Mouse (Mus musculus) spleen, adult 18-20 months (tissue): ENCODE data around the gene Vcam1.

Experiments
- DNase-seq, 2 experiments: peaks; one replicate each; pipeline ENCODE4 v3.0.0; 2022; ENCODE audit warnings: mixed read lengths in 2 of 2

Gene Vcam1

DNA sequence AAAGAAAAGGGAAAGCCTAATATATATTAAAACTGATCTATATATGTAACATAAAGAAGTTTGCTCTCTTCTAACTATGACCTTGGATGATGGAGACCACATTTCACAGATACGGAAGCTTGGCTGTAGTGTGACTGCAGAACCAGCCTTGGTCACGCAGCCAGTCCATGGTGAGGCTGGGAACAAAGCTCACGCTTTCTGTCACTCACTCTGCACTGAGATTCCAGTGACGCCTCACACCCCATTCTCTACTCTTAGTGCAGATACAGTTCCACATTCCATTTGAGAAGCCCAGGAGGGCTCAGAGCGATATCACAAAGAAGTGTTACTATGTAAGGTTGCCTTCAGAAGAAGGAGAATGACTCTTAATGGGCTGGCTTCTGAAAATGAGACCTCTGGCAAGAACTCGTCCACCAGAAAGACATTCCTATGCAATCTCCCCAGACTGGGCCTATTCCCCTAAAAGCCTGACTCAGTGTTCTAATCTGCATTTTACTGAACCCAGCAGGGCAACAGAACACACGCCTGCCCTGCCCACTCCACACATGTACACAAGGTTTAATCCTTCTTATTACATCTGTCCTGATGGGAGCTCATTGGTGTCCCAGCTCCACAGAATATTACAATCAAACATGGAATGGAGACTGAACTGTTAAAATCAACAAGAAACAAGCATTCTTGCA lies 2.8 kb downstream of the Vcam1 start:
- no peak for DNase-seq

DNA sequence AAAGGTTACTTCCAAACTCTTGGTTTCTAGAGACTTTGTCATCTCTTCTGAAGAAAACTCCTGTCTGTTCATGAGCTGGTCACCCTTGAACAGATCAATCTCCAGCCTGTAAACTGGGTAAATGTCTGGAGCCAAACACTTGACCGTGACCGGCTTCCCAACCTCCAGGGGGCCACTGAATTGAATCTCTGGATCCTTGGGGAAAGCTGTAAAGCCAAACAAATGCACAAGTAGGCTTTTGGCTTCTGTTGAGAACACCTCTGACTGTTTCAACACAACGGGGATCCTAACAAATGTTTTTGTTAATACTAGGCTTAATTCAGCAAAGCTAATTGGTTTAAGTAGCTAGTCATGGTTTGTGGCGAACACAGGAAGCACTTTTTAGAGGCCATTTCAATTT lies 3.4 kb downstream of the Vcam1 start:
- no peak for DNase-seq

DNA sequence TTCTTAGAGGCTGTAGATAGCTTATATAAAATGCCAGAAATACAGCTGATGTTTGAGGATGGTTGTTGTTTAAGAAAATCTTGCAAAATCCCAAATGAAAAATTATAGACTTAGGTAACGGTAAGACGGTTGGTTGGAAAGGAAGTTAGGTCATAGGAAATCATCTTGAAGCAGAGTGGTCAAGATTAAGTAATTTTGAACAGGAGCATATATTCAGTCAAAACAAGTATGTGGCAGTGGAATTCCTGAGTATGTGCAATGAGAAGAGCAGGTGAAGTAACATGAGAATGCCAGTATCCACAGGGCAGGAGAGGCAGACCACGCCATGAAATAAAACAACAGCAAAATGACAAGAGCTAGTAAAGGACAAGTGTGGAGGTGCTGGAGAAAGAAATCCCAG lies 5.7 kb downstream of the Vcam1 start:
- DNase-seq, result no peak

DNA sequence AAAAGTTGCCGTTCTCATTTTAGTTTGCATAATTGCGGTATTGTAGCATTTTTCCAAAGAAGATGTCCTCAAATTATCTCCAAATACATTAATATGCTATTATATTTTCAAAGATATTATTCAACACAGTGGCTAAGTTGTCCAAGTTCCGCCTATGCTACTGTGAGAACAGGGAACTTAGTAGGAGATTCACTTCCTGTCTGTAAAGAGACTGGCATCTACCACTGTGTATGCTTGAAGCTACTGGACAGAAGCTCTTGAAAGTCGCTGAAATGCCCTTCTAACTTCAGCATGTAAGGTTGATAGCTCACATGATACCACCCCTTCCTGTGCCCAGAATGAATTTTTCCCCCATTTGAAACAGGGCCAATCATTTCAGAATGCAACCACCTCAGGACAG lies 6.8 kb downstream of the Vcam1 start:
- no peak for DNase-seq

DNA sequence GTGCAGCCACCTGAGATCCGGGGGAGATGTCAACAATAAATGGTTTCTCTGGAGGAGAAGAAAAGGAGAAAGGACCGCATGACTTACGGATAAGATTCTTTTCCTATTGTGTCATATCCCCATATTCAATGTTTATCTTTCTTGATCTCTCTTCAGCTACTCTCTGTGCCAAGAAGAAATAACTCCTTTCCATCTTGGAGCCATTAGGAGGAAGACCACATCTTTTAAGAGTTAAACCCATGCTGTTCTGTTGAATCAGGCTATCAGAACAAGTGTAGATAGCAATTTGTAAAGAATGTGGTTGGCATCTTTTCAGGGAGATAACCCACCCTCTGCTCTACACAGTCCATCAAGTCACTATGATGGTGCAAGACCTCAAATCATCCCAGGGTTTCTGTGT lies 8.5 kb downstream of the Vcam1 start:
- DNase-seq, result no peak

DNA sequence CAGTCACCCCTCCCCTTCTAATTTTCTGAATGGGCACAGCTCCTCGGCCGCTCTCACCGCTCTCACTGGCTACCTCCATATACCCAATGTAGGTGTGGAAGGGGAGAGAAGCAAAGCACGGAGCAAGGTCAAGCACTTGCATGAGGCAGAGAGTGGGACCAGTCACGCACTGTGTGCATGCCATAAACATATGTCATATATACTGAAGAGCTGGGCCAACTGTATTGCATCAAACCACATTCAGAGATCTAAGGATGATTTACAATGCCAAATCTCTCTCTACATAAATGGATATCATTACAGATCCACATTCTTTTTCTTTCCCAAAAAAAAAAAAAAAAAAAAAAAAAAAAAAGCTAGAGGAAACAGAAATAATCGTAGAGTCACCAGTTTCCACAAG lies 9.1 kb downstream of the Vcam1 start:
- DNase-seq, result no peak

DNA sequence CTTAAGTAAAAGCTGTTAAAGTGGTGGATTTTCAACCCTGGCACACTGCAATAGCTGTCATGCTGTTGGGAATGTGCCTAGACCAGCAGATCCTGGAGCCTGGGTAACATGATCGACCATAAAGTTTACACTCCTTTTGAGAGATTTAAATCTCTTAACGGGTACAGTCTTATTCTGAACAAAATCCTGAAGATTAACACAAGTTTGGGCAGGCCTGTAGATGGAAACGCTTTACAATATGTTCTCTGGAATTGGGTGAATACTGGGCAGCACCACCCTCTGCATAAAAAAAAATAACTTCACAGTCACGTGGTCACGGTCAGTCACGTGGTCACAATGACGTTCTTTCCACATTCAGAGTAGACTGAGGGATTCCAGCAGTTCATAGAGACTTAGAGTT lies 10.3 kb downstream of the Vcam1 start:
- DNase-seq, result no peak

DNA sequence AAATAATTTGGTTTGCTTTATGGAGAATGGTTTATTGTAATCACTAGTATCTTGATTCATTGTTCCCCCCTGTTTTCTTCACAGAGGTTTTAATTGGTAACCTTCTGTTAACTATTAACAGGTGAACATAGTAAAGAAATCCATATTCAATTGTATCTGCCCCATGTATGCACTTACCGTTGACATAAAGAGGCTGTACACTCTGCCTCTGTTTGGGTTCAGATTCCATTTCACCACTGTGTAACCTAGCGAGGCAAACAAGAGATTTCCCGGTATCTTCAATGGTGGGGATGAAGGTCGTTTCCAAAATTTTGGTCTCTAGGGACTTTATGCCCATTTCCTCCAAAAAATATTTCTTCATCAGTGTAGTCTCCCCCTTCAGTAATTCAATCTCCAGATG lies 12.4 kb downstream of the Vcam1 start:
- no peak for DNase-seq

DNA sequence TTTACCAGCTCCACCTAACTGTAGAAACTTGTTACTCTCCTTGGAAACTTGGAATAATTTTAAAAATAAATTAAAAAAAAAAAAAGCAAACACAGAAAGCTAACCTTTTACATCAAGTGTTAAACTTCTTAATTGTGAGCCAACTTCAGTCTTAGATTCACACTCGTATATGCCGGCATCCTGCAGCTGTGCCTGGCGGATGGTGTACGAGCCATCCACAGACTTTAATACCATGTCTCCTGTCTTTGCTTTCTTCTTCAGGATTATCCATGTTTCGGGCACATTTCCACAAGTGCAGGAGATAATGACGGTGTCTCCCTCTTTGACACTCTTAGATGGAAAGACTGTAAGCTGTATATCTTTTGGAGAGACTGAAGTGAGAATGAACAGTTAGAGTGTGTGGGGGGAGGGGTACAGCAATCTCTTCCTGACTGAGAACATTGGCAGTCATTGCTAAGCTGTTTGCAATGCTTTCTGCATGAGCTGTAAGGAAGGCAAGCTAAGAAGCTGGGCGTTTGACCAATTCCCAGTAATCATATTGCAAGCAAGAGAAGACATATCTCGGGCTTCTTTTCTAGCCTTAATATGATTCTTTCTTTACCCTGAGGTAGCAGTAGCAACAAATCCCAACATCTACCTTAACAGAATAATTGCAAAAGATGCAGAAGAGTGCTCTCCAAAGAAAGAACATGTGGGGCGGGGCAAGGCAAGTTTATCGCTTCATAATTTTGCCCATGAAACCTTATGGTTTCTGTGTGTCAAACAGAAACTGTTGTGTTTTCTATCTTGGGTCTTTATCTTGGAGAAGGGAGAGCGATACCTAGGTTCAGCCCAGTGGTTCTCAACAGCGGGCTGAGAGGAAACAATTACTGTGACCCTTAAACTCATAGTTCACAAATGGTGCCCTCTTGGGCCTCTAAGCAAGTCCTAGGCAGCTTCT lies 15.0 kb downstream of the Vcam1 start:
- DNase-seq, result no peak

DNA sequence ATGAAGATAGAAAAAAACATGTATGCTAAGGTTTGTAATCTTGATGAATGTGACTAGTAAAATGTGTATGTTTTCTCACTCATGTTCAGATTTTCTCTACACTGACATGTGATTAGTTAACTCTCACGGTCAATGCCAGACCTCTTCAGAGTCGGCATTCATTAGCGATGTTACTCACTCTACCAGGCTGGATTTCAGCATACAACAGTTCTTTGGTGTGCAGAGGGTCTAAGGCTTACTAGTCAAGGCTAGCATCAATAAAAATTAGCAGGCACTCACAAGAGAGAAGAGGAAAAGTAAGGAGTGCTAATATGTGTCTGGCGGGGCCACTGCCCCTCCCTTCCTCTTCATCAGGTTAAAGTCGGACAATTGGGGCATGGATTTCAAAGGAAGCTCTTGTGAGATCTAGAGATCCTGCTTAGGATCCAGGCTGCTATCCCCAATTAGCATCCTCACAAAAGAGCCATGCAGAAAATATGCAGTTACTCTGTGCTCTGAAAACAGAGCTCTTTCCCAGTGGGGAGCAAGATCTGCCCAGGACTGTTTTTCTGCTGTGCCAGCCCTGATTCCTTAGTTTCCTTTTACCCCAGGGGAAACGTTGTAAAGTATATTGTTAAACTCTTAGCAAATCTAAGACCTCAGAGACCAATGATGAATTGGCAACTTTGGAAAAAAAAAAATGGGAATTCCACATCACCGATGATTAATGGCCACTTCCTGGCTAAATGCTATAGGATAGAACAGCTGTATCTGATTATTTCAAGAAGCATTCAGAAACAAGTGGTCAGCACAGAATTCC lies 15.8 kb downstream of the Vcam1 start:
- DNase-seq, result no peak

DNA sequence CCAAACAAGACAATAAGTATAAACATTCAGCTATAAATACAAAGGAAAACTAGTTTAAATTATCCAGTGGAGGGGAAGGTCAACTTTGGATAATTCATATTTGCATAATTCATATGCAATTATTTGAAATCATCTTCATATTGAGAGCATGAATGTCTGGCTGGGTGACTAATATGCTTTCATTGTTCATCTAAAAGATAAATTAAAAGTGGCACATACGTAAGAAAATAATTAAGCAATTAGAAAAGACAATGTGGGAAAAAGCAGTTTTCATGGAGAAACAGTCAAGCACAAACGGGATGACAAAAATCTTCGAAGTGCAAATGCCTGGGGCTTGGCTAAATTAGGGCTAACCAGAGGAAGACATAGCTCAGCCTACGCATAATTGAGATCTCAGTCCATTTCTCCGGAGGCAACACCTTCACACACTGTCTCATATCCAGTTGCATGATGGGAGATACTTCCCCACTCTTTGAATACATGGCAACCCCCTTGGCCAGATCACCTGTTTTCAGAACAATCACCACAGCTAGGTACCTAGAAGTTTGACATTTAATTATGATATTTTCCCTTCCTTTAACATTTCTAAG lies 16.6 kb downstream of the Vcam1 start:
- no peak for DNase-seq

DNA sequence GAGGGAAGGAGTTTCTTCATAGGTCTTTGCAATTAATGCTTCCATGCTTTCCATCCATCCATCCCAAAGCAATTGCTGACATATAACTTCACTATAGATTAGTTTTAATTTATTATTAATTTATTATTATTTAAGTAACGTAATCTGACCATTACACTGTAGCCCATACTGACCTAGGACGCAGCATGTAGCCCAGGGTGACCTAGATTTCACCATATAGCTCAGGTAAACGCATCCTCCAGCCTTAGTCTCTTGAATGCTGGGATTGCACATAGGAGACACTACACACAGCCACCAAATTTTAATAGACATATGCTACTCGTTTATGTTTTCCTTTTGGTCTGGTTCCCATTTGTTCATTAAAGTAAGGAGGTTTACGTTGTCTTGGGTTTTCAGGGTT lies 23.8 kb downstream of the Vcam1 start:
- no peak for DNase-seq

DNA sequence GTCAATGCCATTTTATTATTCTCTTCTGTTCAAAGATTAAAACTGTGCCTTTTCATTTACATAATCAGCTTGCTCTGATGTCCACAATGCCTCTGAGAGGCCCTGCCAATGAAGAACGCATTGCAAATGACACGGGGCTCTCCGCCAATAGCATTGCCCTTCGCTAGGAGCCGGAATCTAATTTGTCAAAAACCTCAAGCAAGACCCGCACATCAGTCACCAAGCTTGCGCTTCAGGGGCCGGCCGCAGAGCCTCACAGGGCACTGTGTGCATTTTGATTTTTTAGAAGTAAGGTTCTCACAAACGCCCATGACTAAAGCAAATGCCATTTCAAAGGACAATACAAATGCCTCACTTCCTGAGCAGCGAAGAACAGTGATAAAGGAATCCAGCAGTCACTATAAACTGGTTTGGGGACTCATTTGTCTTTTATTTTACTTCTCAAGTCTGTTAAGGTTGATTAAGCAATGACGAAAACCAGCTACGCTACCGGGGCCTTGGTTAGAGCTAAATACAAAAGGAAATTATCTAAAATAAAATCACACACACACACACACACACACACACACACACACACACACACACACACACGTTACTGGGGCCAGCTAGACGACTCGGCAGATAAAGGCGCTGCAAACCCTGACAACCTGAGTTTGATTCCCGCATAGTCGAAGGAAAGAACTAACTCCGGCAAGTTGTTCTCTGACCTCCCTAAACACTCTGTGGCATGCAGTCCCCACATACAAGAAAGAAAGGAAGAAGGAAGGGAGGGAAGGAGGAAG lies 24.4 kb downstream of the Vcam1 start:
- DNase-seq, result no peak

DNA sequence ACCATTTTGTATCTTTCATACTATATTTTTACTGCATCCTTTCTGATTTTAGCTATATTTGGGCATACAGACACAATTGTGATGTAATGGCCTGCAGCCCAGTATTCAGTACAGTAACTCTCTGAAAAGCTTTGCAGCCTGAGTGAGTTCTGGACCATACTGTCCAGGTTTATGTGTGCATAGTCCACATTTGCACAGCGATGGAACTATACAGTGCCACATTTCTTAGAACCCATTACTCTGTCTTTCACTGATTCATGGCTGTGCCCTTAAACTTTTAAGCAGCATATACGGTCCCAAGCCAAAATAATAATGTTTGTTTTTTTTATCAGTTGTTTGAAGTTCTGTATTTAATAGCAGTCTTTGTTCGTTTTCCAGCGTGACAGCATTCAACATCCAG lies 25.2 kb downstream of the Vcam1 start:
- no peak for DNase-seq

DNA sequence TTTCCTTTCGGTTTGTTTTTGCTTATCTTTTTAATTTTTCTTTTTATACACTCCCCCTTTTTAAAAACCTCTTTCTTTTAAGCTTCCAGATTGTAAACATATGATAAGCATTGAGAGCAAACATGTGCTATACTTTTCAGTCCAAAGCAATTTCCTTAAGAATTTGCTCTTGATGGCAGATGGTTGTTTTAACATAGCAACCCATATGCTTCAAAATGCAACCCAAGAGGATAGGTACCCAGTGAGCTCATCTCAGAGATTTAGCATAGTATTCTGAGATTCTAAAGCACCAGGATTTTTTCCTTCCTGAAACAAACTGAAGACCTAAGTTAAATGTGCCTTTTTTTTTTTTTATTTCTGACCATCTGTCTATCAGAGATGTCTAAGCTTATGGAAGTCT lies 28.6 kb downstream of the Vcam1 start:
- DNase-seq, result no peak

DNA sequence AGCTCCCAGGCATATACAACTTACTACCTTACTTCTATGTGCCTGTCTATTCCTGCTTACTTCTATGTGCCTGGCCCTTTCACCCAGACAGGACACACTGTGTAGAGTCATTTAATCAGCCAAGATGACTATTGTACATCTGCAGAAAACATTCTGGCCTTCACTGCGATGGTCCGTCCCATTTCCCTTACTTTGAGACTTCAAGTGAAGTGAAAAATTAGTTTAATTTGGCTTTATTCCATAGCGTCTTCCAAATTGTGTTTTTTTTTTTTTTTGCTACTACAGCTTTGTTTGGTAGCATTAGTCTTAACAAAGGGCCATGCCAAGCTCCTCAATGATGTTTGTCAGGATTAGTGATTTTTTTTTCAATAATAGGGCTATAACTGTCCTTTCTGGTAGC lies 33.6 kb downstream of the Vcam1 start:
- DNase-seq, result no peak

DNA sequence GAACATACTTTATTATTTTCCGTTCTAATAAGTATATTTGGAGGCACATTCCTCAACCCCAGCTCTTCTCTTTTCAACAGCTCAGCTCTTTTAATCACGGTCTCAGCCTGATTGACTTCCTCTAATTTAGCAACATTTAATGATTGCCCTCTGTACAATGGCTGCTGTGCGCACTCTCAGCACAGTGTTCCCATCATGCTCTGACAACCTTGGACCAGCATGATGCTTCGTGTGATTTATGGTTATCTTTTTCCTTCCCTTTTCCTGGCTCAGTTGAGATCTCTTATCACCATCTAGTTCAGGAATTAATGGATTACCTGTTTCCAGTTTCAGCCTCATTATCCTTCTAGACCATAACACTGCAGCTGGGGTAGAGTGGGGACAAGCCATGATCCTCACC lies 34.2 kb downstream of the Vcam1 start:
- DNase-seq, result no peak

DNA sequence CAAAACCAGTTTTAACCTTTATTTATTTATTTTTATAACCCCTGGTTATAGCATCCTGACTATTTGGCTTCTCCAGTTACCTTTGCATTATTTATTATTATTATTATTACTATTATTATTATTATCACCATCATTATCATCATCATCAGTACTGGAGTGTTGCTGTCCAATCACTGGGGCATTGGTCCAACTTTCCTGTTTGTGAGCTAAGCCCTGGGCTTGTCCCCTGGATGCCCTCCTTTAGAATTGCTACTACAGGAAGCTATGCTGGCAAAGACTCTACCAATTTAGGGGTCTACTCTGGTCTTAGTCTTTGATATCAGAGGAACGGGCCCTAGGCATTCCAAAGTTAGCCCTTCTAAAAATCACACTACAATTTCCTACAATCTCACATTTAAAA lies 34.6 kb downstream of the Vcam1 start:
- no peak for DNase-seq

DNA sequence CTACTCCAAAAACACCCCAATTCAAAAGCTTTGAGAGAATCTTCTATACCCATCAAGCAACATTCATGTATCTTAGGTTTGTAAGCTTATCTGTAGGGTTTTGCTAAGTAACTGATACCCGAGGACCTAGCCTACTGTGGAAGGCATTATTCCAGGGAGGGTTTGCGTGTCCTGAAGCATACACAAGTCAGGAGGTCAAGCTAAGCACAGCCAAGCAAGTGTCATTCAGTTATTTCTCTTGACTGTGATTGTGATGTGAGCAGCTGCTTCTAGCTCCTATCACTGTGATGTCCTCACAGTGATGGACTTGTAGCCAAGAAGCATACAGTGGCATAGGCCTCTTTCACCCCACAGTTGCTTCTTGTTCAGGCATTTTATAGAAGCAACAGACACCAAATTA lies 35.2 kb downstream of the Vcam1 start:
- no peak for DNase-seq

DNA sequence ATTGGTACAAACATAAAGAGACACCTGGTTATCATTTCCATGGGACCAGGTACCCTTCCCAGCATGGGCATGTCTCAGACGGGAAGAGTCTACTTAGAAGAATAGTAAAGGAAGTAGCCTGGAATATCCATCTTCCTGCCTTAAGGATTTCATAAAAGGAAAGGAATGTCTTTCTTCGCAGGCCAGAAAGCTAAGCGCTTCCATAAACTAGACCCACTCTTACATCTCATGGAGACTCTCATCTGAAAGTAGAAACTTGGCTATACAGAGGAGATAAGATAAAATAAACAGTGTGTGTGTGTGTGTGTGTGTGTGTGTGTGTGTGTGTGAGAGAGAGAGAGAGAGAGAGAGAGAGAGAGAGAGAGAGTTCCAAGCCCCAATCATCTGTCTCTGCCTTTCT lies 36.9 kb downstream of the Vcam1 start:
- DNase-seq, result no peak

DNA sequence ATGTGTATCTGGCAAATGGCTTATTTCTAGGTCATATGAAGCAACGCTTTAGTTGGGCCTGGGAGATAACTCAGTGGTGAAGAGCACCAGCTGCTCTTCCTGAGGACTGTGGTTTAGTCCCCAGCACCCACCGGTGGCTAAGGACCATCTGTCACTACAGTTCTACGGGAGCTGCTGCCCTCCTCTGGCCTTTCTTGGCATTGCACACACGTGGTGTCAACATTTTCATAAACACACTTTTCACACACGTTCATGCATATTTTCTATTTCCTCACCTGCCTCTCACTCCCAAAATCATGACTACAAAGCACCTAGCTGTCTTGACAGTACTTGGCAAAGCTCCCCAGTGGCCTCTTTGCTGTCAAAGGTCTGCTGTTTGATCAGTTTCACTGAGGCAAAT lies 37.8 kb downstream of the Vcam1 start:
- DNase-seq, result no peak

DNA sequence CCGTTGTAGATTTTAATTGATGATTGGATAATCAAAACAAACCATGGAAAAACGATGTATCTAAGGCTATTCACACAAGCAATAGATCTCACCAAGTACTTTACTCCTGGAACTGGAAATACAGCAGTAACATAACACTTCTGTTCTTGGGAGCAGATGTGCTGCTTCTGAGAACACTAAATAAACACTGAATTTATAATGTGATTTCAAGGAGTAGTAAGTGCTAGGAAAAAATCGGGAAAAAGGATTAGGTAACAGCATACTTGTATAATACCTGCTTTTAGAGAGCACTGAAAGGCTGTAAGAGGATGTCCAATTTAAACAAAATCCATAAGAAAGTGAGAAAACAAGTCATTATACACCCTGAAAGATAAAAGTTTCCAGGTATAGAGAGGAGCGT lies 43.5 kb downstream of the Vcam1 start:
- DNase-seq, result no peak
